7 mouse cellular contexts compared by ENCODE assay signal in genomic region chr2:180583154-180583507, GRCm38 (mm10). TPM values are rescaled to one million over a fixed set of nuclear protein-coding genes. Genes with fewer than 3 reads are reported as not detected.
DNase-seq lines count a peak whose midpoint lies in the region; ATAC-seq and TF ChIP-seq lines count a peak whose summit lies in the region.

No protein-coding gene starts in this region.

- TF ChIP-seq POLR2A in myocyte (IDR thresholded peaks at IDR 0.05; ENCODE audit: insufficient read length, low read depth) = no peak

- peak; percentile 31 for ATAC-seq in neural tube, embryonic 11.5 days (ENCODE audit: insufficient read depth, low FRiP score, low TSS enrichment)
- ATAC-seq in forebrain, embryonic 12.5 days (ENCODE audit: low FRiP score) = peak; percentile 25
- ATAC-seq in erythroid progenitor cell, adult 5-6 weeks (replicated peaks; ENCODE audit: low FRiP score, poor library complexity, severe bottlenecking) = no peak

- peak overlapping the region; percentile 95 for H3K9ac ChIP-seq in neural tube, embryonic 11.5 days (ENCODE audit: low read length)
- peak overlapping the region; percentile 97 for H3K9ac ChIP-seq in forebrain, embryonic 12.5 days

- intact Hi-C loops in left cerebral cortex, postnatal 10 days (cut with DNase I) = loop anchor here (5.0 kb wide), 2 partner anchors 164 to 194 kb away; partner anchors contain the start of gene Bhlhe23

- H3K4me2 ChIP-seq in neural tube, embryonic 11.5 days (ENCODE audit: low read depth) = peak overlapping the region; percentile 84
- peak overlapping the region; percentile 94 for H3K4me2 ChIP-seq in forebrain, embryonic 12.5 days
- H3K4me2 ChIP-seq in myocyte (ENCODE audit: low read depth) = peak overlapping the region; percentile 98

- no peak for DNase-seq in neural tube, embryonic 11.5 days (ENCODE audit: low spot score)
- no peak for DNase-seq in neural tube, embryonic 10.5 days (ENCODE audit: extremely low spot score, low spot score)
- peak; percentile 20 for DNase-seq in kidney, postnatal 14 days
- DNase-seq in left cerebral cortex, postnatal 10 days (ENCODE audit: extremely low spot score in 1 of 2, low spot score in 2 of 2) = no peak

- H3K27ac ChIP-seq in neural tube, embryonic 11.5 days (ENCODE audit: low read depth, low read length) = no peak overlapping the region
- peak overlapping the region; percentile 76 for H3K27ac ChIP-seq in forebrain, embryonic 12.5 days

- H3K27me3 ChIP-seq in neural tube, embryonic 11.5 days (ENCODE audit: control insufficient read depth, insufficient read depth, low read length) = no peaks in the 10 kb centered on the region
- H3K27me3 ChIP-seq in forebrain, embryonic 12.5 days = 0 out of 2 replicates have a peak, but pooled peaks cover 2% of the 10 kb centered on the region
- H3K27me3 ChIP-seq in myocyte (ENCODE audit: control insufficient read depth, insufficient read depth, insufficient read length) = no peaks in the 10 kb centered on the region

- no peaks in the 10 kb centered on the region; the same call in 1 of the 2 replicates for H3K36me3 ChIP-seq in neural tube, embryonic 11.5 days (ENCODE audit: control insufficient read depth, insufficient read depth, low read length)
- peaks cover 24% of the 10 kb centered on the region for H3K36me3 ChIP-seq in forebrain, embryonic 12.5 days (replicated peaks)
- no peaks in the 10 kb centered on the region for H3K36me3 ChIP-seq in myocyte (ENCODE audit: control insufficient read depth, insufficient read depth)

- H3K9me3 ChIP-seq in neural tube, embryonic 11.5 days (ENCODE audit: control insufficient read depth, low read length) = no peaks in the 10 kb centered on the region
- H3K9me3 ChIP-seq in forebrain, embryonic 12.5 days = no peaks in the 10 kb centered on the region

- H3K4me1 ChIP-seq in neural tube, embryonic 11.5 days (ENCODE audit: control insufficient read depth, insufficient read depth, low read length) = 0 out of 2 replicates have a peak, but pooled peaks cover 4% of the 10 kb centered on the region
- H3K4me1 ChIP-seq in forebrain, embryonic 12.5 days = peaks cover 30% of the 10 kb centered on the region

- WGBS in neural tube, embryonic 11.5 days = 29% methylated on average over 6 of the region's 7 CpGs
- 23% methylated on average over 7 of the region's 7 CpGs for WGBS in forebrain, embryonic 12.5 days

- peaks cover 9% of the 10 kb centered on the region for H3K79me2 ChIP-seq in myocyte (ENCODE audit: control insufficient read depth, insufficient read depth)

- peak overlapping the region; percentile 87 for H3ac ChIP-seq in myocyte (ENCODE audit: control insufficient read depth, insufficient read length)

- peak overlapping the region; percentile 86 for H3K4me3 ChIP-seq in neural tube, embryonic 11.5 days (ENCODE audit: low read depth, low read length)
- H3K4me3 ChIP-seq in forebrain, embryonic 12.5 days (replicated peaks) = peak overlapping the region; percentile 91
- peak overlapping the region; percentile 47 for H3K4me3 ChIP-seq in myocyte

TF ChIP-seq in myocyte, 11 proteins besides CTCF, POLR2A, EP300 and RAD21:
- TF ChIP-seq MAX (IDR thresholded peaks at IDR 0.05; ENCODE audit: low read depth) (no peak), SRF (IDR thresholded peaks at IDR 0.05; ENCODE audit: control insufficient read depth, insufficient read length, low read depth) (no peak), POLR2AphosphoS2 (IDR thresholded peaks at IDR 0.05; ENCODE audit: insufficient read length, low read depth) (no peak), MYOD1 (IDR thresholded peaks at IDR 0.05; ENCODE audit: control insufficient read depth in 1 of 3, insufficient read length in 2 of 3, low read depth in 2 of 3) (no peak), MYOG (IDR thresholded peaks at IDR 0.05; ENCODE audit: control insufficient read depth in 1 of 3, insufficient read depth in 1 of 3, insufficient read length in 2 of 3, low read depth in 2 of 3) (no peak)

RNA-seq across cellular contexts. Expression of gene Mrgbp, which starts 2.0 kb away (rescaled TPM):
- 40.8 and 41.8 TPM in 2 replicates for polyA plus RNA-seq in neural tube, embryonic 11.5 days (2014; fragmentation: Nextera tagmentation; extraction: Ambion mirVana)
- polyA plus RNA-seq in forebrain, embryonic 12.5 days (2016; fragmentation: Nextera tagmentation; extraction: Ambion mirVana) = 49.7 and 50.5 TPM in 2 replicates
- 17.9 TPM for polyA plus RNA-seq in myocyte (2012; fragmentation: generic; extraction: Trizol)
- 10 to 100 TPM; 18.9 to 20.1 TPM for total RNA-seq in left cerebral cortex, postnatal 10 days (2021)
- 13.4 and 16.9 TPM in 2 replicates for total RNA-seq in erythroid progenitor cell, adult 5-6 weeks (2015; ENCODE audit: low replicate concordance)
- 12.1 and 14.3 TPM in 2 replicates for total RNA-seq in erythroid progenitor cell, adult 5-6 weeks (2017; ENCODE audit: low replicate concordance)

RNA-seq across cellular contexts. Expression of gene Ogfr, which starts 5.9 kb away (rescaled TPM):
- 98.0 and 106 TPM in 2 replicates for polyA plus RNA-seq in neural tube, embryonic 11.5 days (2014; fragmentation: Nextera tagmentation; extraction: Ambion mirVana)
- polyA plus RNA-seq in forebrain, embryonic 12.5 days (2016; fragmentation: Nextera tagmentation; extraction: Ambion mirVana) = 96.7 and 96.8 TPM in 2 replicates
- polyA plus RNA-seq in myocyte (2012; fragmentation: generic; extraction: Trizol) = 81.8 TPM
- 10 to 100 TPM; 67.3 to 77.1 TPM for total RNA-seq in left cerebral cortex, postnatal 10 days (2021)
- 31.7 and 33.1 TPM in 2 replicates for total RNA-seq in erythroid progenitor cell, adult 5-6 weeks (2015; ENCODE audit: low replicate concordance)
- 25.0 and 55.8 TPM in 2 replicates for total RNA-seq in erythroid progenitor cell, adult 5-6 weeks (2017; ENCODE audit: low replicate concordance)

RNA-seq across cellular contexts. Expression of gene Col9a3, which starts 14.5 kb away (rescaled TPM):
- polyA plus RNA-seq in neural tube, embryonic 11.5 days (2014; fragmentation: Nextera tagmentation; extraction: Ambion mirVana) = 19.9 and 23.1 TPM in 2 replicates
- 25.7 and 28.6 TPM in 2 replicates for polyA plus RNA-seq in forebrain, embryonic 12.5 days (2016; fragmentation: Nextera tagmentation; extraction: Ambion mirVana)
- polyA plus RNA-seq in myocyte (2012; fragmentation: generic; extraction: Trizol) = 0.22 TPM
- total RNA-seq in left cerebral cortex, postnatal 10 days (2021) = 10 to 100 TPM; 23.4 to 26.5 TPM
- total RNA-seq in erythroid progenitor cell, adult 5-6 weeks (2015; ENCODE audit: low replicate concordance) = 1.1 and 2.1 TPM in 2 replicates
- total RNA-seq in erythroid progenitor cell, adult 5-6 weeks (2017; ENCODE audit: low replicate concordance) = 0.51 TPM in 1 of 2 replicates, not detected in the other

RNA-seq across cellular contexts. Expression of gene Tcfl5, which starts 59.4 kb away (rescaled TPM):
- polyA plus RNA-seq in neural tube, embryonic 11.5 days (2014; fragmentation: Nextera tagmentation; extraction: Ambion mirVana) = 0.30 and 0.81 TPM in 2 replicates
- polyA plus RNA-seq in forebrain, embryonic 12.5 days (2016; fragmentation: Nextera tagmentation; extraction: Ambion mirVana) = 0.15 and 0.26 TPM in 2 replicates
- not detected for polyA plus RNA-seq in myocyte (2012; fragmentation: generic; extraction: Trizol)
- total RNA-seq in left cerebral cortex, postnatal 10 days (2021) = 1 to 10 TPM; 4.1 to 5.6 TPM
- not detected in 2 replicates for total RNA-seq in erythroid progenitor cell, adult 5-6 weeks (2015; ENCODE audit: low replicate concordance)
- total RNA-seq in erythroid progenitor cell, adult 5-6 weeks (2017; ENCODE audit: low replicate concordance) = not detected in 2 replicates

Comparison
In these comparisons a context has a peak if more than half of its experiments do, and no peak if none do; other contexts are left out.
1. RNA of gene Col9a3, which starts 14.5 kb away (polyA plus RNA-seq): 25.7 to 28.6 TPM in forebrain, embryonic 12.5 days and 19.9 to 23.1 TPM in neural tube, embryonic 11.5 days; 0.22 TPM in myocyte (single experiment); every median in the first group is over 10 times any median in the second.
2. Peak in every context shown above with its lines, with median percentiles within 50 percentile points of each other: H3K4me2 ChIP-seq and H3K4me3 ChIP-seq.